Mouse (Mus musculus): ENCODE results near the gene Me1. TPM values are rescaled to one million over a fixed set of nuclear protein-coding genes. Genes with fewer than 3 reads are reported as not detected.

The Me1 gene
- polyA plus RNA-seq, 1 experiment from 2014 or later = 9.9 TPM

Other genes starting within 250 kb of the Me1 start
- 6.6 and 9.1 TPM in 2 replicates for gene Ube2cbp, start 231.0 kb downstream of the Me1 start, polyA plus RNA-seq (2016; fragmentation: Nextera tagmentation; extraction: Ambion mirVana)
- 6.7 and 10.1 TPM in 2 replicates for gene Dop1a, start 228.8 kb downstream of the Me1 start, polyA plus RNA-seq (2016; fragmentation: Nextera tagmentation; extraction: Ambion mirVana)
- 35.6 and 40.1 TPM in 2 replicates for gene Pgm3, start 124.1 kb downstream of the Me1 start, polyA plus RNA-seq (2016; fragmentation: Nextera tagmentation; extraction: Ambion mirVana)
- 3.4 and 4.4 TPM in 2 replicates for gene Rwdd2a, start 124.0 kb downstream of the Me1 start, polyA plus RNA-seq (2016; fragmentation: Nextera tagmentation; extraction: Ambion mirVana)
- 1.8 and 2.0 TPM in 2 replicates for gene Prss35, start 47.7 kb upstream of the Me1 start, polyA plus RNA-seq (2016; fragmentation: Nextera tagmentation; extraction: Ambion mirVana)
- gene Snap91, start 184.7 kb upstream of the Me1 start, polyA plus RNA-seq (2016; fragmentation: Nextera tagmentation; extraction: Ambion mirVana) = 6.5 and 14.5 TPM in 2 replicates

All from midbrain, embryonic 10.5 days (tissue).